Mouse (Mus musculus) left cerebral cortex, adult 11 months (tissue): ENCODE measurements around the gene Neurog1.

Experiments
- DNase-seq: peaks from one replicate; pipeline ENCODE4 v3.0.0; 2022; ENCODE audit warnings: low spot score

Neurog1 gene

DNA sequence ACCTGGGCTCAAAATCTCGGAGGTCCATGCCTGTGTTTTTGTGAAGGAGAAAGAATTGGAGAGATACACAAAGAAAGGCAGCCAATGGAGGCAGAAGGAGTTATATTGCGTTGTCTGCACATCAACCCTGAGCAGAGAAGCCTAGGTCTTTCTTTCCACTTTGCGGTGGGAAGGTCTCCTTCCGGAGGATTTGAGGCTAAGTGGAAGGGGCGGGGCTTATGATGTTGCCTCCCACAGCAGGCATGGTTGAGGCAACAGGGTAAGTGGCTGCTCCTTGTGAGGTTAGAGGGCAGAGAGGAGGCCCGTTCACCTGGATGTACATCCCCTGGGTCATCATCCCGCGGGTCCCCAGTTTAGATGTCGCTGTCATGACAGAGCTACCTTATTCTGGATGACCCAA, 32.7 kb downstream of the Neurog1 start:
- DNase-seq = no peak

DNA sequence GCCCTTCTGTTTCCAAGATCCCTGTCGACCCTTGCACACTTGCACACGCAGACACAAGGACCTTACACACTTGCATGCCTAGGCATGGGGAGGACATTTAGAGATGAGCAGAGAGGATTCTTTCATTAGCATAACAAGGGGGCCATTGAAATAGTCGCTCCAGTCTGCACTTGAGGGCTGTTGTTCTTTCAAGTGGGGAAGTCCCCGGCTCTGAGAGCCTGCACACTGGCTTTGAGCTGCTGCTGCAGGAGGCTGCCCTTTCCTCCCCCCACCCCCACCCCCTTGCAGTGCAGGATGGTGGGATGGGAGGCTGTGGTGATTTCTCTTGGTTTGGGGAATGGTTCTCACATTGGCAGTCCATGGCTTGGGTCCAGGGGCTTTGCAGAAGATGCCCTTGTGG, 35.9 kb downstream of the Neurog1 start:
- no peak for DNase-seq

DNA sequence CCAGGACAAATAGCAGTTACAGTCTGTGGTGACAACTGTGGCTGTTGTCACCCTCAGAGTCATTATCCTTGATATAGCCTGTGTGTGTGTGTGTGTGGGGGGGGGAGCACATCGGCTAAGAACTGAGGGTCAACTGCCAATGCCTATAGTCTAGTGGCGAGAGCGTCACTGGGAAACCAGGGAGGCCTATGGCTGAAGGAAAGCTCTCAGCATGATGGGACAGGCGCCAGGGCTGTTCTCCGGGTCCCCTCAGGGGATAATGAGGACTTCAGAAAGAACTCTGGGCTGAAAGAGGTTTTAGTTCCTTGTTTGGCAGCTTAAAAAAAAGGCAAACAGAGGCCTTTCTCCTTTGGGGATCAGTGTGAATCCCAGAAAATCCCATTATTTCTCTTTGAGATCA, 37.3 kb downstream of the Neurog1 start:
- DNase-seq = no peak

DNA sequence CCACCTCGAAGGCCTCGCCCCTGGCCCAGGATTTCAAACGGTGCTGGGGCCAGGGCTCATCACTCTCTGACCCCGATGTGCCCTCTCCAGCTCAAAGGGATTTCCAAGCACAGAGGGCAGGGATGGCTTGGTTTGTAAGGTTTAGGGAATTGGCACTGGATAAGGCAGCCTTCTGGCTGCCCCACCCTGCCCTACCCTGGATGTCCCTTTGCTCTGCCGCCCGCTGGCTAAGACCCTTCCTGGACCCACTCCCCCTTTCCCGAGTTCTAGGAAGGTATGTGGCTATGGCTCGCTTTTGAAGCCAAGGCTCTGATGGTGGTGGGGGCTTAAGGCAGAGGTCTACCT, 42.9 kb downstream of the Neurog1 start:
- no peak for DNase-seq

DNA sequence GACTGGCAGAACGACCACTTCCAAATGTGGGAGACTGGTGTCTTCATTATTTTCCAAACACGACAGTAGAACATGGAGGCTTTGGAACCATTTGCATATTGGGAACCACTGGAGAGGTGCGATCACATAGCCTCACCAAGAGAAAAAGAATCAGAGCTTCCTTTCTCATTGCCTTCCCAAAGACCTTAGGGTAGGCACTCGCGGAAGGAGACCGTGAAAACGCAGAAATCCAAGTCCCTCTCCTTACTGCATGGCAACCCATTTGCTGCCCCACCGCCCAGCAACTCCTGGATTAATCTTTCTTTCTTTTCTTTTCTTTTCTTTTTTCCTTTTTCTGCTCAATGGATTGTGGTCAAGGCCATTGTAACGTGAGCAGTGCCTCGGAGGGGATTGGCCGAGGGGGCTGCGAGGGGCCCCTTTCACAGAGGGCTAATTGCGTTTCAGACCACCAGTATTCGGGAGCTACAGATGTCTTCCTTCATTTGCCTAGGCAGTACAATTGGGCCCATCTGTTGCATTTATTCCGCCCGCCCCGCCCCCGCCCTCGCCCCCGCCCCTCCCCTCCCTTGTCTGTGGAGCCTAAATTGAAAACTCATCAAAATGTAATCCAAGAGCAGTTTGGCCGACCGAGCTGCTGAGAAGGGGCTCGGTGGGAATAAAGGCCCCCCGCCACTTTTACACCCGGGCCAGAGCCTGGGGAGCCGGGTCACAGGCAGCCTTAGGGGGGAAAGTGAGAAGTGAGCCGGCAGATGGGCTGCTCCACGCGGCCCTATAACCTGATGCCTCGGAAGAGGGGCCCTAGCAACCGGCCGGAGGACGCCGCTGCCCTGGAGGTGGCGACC, 43.5 kb downstream of the Neurog1 start:
- DNase-seq = no peak
